Mouse (Mus musculus) brain, adult 10 weeks (tissue): ENCODE results near the gene Olfr1385. TPM values are rescaled to one million over a fixed set of nuclear protein-coding genes. Genes with fewer than 3 reads are reported as not detected.

Experiments used
- polyA plus RNA-seq: library from polyadenylated mRNA; stranded (reverse); fragments of 350-450 nt; fragmentation: Illumina TruSeq; extraction: RNeasy Lipid Tissue Mini Kit (QIAGEN cat#74804); gene quantifications from one replicate; pipeline ENCODE4 v1.2.3, GENCODE M21; 2015; ENCODE audit warnings: low read depth, low replicate concordance

Gene Olfr1385
- polyA plus RNA-seq, result not detected

DNA sequence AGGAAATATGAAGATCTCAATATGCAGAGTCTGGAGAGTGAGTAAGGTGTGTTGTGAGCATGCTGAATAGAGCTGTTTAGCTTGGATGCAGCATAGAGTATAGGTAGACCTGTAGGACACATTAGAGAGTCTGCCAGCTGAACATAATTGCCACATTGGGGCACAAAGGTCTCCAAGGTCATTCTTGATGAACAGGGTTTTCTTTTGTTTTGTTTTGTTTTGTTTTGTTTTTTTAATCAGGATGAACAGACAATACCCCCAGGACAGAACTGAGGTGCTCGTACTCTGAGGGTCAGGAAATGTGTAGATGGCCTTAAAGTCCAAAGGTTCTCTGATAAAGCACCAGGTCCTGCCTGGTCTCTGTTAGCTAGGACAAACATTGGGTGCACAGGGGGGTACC, at the start of gene Olfr1385:
Gene Olfr1385 (plus strand): TSS at position 301 of the 400 bp plus-strand sequence.

DNA sequence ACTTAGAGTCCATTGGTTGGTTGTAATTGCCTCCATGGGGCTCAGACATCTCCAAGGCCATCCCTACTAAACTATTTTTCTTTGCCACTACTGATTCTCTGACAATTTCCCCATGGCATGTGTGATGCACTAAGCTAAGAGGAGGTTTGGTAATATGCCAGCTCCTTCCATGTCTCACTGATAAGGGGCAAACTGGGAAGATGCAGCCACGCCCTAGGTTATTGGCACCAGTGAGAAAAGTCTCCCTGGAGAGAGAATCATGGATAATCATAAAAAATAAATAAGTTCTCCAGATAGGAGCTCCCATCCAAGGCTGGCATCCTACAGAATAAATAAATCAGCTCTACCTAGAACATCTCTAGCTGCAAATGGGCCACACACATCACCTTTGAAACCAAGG, 33.8 kb upstream of the Olfr1385 start, which contains the start of gene Olfr1387:
Gene Olfr1387 (plus strand): TSS at position 301 of the 400 bp plus-strand sequence.

DNA sequence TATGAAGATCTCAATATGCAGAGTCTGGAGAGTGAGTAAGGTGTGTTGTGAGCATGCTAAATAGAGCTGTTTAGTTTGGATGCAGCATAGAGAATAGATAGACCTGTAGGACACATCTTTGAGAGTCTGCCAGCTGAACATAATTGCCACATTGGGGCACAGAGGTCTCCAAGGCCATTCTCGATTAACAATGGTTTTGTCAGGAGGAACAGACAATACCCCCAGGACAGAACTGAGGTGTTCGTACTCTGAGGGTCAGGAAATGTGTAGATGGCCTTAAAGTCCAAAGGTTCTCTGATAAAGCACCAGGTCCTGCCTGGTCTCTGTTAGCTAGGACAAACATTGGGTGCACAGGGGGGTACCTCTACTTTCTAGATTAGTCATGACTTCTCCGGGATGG, 24.1 kb upstream of the Olfr1385 start, which contains the start of gene Olfr1386:
Gene Olfr1386 (plus strand): TSS at position 301 of the 400 bp plus-strand sequence.

DNA sequence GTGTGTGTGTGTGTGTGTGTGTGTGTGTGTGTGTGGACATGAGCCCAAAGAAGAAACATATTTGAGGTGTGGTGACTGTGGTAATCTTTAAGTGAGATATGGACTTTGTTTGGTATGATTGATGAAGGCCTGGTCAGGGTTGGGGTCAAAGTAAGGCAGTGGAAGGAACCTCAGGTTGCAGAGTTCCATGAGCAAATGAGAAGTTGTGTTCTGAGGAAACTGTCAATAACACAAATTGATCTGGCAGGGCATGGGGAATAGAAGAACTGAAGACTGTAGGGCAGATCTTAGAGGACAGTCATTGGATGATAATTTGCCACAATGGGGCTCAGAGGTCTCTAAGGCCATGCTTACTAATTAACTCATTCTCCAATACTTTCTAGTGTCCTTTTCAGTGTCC, 30.5 kb downstream of the Olfr1385 start, which contains the start of gene Olfr1383:
Gene Olfr1383 (plus strand): TSS at position 301 of the 400 bp plus-strand sequence.

DNA sequence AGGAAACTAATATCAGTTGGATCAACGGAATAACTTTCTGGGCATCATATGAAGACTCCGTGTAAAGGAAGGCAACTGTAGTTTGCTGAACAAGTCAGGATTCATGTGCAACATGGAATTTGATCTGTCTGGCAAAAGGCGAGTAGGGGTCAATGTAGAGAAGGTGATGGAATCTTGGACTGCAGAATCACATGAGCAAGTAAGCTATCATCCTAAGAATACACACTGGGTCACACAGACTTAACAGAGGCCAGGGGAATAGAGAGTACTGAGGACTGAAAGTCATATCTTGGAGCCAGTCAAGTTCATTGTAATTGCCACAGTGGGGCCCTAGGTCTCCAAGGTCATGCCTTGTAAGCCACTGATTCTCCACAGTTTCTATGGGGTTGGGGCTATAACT, 39.1 kb downstream of the Olfr1385 start, which contains the start of gene Olfr1382:
Gene Olfr1382 (plus strand): TSS at position 301 of the 400 bp plus-strand sequence.

DNA sequence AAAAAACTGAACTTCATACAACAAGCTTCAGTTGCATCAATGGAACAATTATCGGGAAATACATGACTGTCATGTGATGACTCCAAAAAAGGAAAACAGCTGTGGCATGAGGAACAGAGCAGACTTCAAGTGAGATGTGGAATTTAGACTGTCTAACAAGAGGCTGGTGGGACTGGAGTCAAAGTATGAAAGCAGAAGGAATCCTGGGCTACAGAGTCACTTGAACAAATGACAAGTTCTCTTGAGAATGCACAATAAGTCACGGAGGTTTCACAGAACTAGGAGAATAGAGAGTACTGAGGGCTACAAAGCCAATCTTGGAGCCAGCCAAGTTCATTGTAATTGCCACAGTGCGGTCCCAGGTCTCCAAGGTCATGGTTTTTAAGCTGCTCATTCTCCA, 54.3 kb downstream of the Olfr1385 start, which contains the start of gene Olfr1381:
Gene Olfr1381 (plus strand): TSS at position 301 of the 400 bp plus-strand sequence.

Other genes with a start within 250 kb of the Olfr1385 start
- gene Mgat1, start 244.9 kb upstream of the Olfr1385 start, polyA plus RNA-seq, result 50.2 TPM
- gene Olfr1393, start 210.8 kb upstream of the Olfr1385 start, polyA plus RNA-seq, result 0.80 TPM
- not detected for gene Olfr1392, start 203.8 kb upstream of the Olfr1385 start, polyA plus RNA-seq
- not detected for gene Olfr10, start 184.3 kb upstream of the Olfr1385 start, polyA plus RNA-seq
- not detected for gene Olfr1391, start 166.3 kb upstream of the Olfr1385 start, polyA plus RNA-seq
- gene Olfr1390, start 153.9 kb upstream of the Olfr1385 start, polyA plus RNA-seq, result not detected
- not detected for gene Olfr1389, start 66.0 kb upstream of the Olfr1385 start, polyA plus RNA-seq
- gene Olfr1388, start 52.4 kb upstream of the Olfr1385 start, polyA plus RNA-seq, result 0.13 TPM
- gene Olfr1387, start 33.7 kb upstream of the Olfr1385 start, polyA plus RNA-seq, result not detected
- not detected for gene Olfr1386, start 24.0 kb upstream of the Olfr1385 start, polyA plus RNA-seq
- not detected for gene Olfr1384, start 17.7 kb downstream of the Olfr1385 start, polyA plus RNA-seq
- gene Olfr1383, start 30.6 kb downstream of the Olfr1385 start, polyA plus RNA-seq, result not detected
- not detected for gene Olfr1382, start 39.2 kb downstream of the Olfr1385 start, polyA plus RNA-seq
- not detected for gene Olfr1381, start 54.4 kb downstream of the Olfr1385 start, polyA plus RNA-seq
- gene Olfr1380, start 67.8 kb downstream of the Olfr1385 start, polyA plus RNA-seq, result not detected
- 1.4 TPM for gene Flt4, start 120.2 kb downstream of the Olfr1385 start, polyA plus RNA-seq
- not detected for gene Scgb3a1, start 174.5 kb downstream of the Olfr1385 start, polyA plus RNA-seq
- gene Cnot6, start 223.7 kb downstream of the Olfr1385 start, polyA plus RNA-seq, result 31.2 TPM